Mouse (Mus musculus) layer of hippocampus, adult 8-10 months (tissue): Measurements from ENCODE around the gene Ncoa1. TPM values are rescaled to one million over a fixed set of nuclear protein-coding genes. Genes with fewer than 3 reads are reported as not detected.
"Not testable (repeated sequence)": the region's sequence is repeated elsewhere in the genome, so short reads cannot be mapped to it uniquely, and the experiment has no call there.

ENCODE experiments used
- DNase-seq, 2 experiments: peaks; one replicate each; pipeline ENCODE4 v3.0.0; 2022; ENCODE audit warnings: low spot score in 2 of 2
- total RNA-seq, 4 experiments: library from RNA; stranded (reverse); gene quantifications; 2 replicates each; pipeline ENCODE4 v1.2.4; 2022

Gene Ncoa1
- total RNA-seq, 4 experiments from 2014 or later: 116 to 149 (median 137) TPM

DNA sequence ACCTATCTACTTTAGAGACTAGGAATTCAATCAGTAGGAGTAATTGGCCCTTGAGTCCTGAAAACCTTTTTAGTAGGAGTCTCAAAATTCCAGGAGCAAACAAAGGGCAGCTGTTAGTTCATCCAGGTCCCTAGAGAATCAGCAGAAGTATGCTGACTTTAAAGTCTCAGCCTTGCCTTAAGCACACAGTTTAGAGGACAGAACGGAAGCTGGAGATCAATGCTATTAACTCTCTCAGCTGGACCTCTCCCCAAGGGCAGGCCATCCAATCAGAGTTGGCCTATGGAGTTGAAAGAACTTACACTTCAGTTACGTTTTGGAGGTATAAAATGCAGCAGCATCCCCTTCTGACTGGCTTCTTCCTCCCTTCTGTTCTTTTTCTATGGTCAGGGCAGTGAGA lies 154.8 kb downstream of the Ncoa1 start:
- no peak for DNase-seq

DNA sequence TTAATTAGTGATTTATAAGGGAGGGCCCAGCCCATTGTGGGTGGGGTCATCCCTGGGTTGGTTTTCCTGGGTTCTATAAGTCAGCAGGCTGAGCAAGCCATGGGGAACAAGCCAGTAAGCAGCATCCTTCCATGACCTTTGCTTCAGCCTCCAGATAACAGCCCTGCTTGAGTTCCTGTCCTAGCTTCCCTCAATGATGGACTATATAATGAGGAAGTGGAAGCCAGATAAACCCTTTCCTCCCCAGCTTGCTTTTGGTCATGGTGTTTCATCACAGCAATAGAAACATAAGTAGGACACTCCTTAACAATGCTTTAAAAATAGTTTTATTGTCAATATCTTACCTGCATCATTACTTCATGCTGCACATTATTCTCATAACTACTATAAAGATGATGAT lies 163.2 kb downstream of the Ncoa1 start:
- DNase-seq: no peak

DNA sequence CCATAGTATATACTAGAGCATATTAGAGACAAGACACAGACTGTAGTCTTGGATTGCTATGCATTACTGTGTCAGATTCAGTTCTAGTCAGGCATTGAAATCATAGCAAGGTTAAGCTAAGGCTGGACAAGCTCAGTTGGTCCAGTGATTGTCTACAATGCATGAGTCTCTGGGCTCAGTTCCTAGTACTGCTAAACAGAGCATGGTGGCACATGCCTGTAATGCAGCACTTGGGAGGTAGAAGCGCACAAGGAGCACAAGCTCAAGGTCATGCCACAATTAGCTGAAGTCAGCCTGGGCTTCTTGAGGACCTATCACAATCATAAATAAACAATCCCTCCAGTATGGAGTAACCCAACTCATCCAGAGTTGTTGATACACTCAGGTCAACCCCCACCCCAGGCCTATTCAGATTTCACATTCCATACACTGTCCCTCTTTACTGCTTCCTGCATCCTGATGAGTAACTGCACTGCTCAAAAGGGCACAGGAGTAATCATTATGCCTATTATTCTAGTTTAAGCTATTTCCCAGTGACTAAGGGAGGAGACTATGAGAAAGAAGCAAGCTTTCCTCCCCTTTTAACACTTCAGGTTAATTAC lies 170.2 kb downstream of the Ncoa1 start:
- DNase-seq: no peak

DNA sequence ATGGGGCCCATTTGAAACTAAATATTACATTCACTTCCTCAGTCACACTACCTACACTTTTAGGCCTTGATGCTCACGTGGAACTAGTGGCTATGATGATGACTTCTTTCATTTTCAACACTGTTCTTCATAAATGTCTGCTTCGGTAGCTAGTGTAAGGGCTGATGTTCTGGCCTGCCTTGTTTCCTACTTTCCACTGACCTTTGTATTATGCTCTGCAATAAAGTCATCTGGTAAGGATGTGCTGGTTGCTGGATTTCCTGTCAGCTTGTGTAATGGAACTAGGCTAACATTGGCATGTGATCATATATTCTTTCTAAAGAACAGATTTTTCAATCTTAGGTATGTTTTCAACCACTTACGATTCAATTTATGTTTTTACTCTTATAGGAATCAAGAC lies 177.7 kb downstream of the Ncoa1 start:
- no peak for DNase-seq

DNA sequence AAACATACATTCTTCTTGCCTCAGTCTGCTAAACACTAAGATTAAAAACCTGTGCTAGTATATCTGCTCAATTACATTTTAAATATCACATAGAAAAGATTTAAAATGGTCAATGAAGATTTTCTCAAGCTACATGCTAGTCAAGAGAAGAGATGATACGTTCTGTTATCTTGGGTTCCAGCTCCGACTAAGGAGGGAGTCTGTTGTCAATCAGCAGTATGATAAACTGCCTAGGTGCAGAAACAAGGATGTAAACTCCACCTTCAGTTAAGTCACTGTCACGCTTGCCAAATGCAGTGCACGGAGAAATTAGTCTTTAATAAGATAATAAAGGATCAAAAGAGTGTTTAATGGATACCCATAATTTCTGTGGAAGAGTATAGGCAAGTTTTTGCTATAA lies 178.4 kb downstream of the Ncoa1 start:
- DNase-seq: no peak

DNA sequence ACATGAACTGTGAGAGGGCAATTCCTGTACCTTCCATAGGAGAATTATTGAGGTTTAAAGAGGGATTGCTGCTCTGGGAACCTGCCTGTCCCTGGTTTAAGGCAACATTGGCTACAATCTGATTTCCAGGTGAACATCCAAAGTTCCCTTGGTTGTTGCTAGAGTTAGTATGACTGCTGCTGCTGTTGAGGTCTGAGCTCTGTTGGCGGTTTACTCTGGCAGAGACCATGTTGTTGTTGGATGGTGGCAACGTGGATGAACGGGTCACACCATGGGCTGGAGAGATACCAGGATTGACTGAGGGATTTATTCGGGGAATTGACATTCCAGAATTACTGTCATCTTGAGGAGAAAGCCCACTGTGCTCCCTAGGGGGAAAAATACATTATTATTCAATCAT lies 181.1 kb downstream of the Ncoa1 start:
- no peak for DNase-seq

DNA sequence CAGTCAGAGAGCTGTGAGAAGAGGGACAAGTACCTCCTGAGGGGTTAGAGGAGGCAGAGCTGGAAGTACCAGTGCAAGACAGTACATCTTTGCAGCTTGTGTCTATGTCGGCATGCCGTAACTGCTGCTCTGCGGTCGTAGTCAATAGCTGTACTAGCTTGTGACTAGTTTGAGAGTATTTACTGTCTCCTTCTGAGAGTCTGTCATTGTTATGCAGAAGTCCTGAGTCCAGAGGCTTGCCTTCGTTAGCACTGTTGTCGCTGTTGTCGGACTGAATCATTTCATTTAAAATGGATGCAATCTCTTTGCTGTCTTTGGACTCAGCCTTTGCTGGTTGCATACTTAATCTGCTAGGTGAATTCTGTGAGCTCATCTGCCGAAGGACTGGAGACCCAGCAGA lies 181.7 kb downstream of the Ncoa1 start:
- DNase-seq: no peak

DNA sequence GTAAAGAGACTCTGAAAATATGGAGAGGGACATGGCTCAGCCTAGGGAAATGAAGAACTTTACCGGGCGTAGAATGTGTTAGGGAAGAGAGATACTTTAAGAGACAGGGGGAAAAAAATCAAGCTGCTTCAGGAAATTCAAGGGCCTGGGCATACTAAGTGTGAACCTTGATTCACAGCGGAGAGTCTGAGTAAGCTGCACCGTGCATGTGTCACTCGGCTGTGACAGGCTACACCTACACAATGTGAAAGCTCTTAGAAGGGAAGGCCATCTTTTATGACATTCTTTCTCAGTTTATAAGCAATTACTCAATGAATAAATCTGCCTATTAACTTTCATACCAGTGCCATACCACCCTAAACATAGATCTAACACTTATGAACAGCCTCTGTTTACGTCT lies 183.2 kb downstream of the Ncoa1 start:
- no peak for DNase-seq

DNA sequence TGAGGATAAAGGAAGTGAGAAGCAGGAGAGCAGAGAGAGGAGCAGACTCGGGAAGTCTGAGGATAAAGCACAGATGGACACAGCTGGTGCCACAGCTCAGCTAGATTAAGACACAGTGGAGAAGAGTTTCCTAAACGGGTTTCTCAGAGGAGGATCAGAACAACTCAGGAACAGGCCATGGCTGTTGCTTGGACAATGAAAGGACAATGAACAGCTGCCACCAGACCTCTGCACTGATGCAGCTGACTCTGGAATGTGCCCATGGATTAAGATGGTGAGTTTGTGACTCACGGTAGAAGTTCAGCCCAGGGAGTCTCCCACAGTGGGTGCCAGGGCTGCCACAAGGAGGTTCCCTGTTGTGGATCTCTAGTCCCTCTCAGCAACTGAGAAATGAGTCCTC lies 191.8 kb downstream of the Ncoa1 start:
- no peak for DNase-seq

DNA sequence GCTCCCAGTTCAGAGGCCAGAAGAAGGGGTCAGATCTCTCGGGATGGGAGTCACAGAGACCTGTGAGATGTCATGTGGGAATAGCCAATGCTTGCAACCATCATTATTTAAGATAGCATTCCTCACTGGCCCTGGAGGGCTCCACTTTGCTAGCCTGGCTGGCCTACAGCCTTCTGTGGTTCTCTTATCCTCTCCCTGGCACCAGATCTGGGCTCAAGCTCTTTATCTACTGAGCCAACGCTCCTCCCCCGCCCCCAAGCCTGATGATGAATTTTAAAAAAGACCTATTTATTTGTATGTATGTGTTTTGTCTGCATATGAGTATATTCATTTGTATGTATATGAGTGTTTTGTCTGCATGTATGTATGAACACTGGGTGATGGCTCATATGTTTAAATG lies 197.1 kb downstream of the Ncoa1 start:
- DNase-seq: no peak

DNA sequence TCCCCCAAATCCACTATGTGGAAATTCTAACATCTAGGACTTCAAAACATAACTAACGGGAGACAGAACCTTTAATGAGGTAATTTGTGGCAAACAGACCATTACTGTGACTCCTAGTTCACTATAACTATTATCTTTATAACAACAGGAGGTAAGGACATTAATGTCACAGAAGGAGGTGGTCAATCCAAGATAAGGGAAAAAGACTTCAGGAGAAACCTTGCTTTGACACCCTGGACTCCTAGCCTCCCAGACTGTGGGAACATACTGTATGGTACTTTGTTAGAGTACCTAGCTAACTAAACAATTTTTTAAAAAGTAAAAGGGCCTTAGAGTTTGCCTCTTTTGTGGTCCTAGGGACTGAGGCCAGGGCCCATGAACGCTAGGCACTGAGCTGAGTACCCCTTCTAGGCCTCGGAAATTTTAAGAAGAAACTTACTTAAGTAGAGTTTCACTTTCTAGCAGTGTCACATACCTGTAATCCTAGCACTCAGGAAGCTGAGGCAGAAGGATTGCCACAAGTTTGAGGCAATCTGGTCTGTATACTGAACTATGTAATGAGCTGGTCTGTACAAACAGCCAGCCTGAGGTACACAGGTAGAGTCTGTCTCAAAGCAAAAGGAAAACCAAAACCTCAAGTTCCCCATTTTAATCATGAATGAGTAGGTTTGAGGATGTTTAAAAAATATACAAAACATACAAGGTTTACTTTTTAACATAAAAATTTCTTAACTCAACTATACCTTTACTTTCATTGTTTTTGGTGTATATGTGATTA lies 197.8 kb downstream of the Ncoa1 start:
- no peak for DNase-seq

DNA sequence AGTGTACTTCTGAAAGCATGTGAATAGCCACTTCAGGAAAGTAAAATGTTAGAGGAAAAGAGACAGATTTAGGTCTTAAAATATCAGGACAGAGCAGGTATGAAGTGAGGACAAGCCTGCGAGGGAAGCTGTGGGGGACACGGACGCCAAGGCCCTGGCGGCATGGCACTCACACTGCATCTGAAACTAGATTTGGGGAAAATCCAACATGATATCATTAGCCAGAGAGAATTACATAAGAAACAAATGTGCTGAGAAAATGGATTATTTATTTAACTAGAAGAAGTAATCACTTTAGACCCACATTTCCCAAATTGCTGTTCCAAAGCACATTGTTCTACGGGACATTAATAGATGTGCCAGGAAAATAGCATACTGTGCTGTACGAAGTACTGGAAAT lies 205.9 kb downstream of the Ncoa1 start:
- DNase-seq: no peak

DNA sequence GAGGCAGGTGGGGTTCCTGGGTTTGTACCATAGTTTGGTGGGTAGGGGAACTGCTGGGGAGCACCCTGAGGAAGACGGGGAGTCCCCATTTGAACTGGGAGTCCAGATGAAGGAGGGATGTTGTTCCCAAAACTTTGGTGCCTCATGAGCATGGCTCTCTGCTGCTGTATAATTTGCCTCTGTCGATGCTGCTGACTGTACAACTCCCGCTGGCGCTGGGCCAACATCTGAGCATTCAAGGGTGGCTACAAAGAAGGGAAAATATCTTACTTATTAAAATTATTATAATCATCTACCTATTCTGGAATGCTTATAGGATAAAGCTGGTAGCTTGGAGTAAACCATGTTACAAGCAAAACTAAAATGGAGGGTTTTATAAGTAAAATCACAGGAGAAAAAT lies 209.2 kb downstream of the Ncoa1 start:
- no peak for DNase-seq

DNA sequence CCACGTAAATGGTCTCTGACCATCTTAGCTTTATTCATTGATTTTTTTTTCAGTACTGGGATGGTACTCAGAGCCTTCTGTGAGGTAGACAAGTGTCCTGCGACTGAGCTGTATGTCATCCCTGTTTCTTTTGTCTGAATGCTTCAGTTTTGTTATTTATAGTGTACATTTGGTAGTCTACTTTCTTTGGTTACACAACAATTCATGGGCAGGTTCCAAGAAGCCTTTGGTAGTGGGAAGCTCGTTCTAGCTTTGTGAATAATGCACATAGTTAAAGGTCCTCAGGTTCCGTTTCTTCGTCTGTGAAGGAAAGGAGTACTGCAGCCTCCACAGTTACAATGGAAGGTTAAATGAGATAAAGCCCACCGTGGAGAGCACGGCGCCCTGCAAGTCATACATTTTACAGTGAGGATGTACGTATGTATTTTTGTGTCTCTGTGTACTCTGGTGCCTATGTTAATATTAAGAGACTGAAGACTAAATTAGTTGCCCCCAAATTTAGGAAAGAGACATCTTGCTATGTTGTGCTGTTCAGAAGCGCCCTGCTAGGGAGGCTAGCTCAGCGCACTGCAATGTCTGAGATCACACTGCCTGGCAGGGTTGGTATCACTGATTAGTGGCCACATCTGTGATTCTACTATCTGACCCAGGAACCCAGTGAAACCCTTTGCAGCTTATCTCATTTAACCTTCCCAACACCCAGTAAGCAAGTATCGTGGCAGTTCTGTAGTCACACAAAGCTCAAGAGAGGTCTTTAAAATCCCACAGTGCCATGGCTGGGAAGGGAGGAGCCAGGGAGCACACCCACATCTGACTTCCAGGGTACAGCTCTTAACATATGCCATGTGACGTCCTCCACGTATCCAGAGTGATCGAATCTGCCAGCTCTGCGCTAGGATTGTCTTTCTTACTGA lies 224.0 kb downstream of the Ncoa1 start:
- DNase-seq: no peak

DNA sequence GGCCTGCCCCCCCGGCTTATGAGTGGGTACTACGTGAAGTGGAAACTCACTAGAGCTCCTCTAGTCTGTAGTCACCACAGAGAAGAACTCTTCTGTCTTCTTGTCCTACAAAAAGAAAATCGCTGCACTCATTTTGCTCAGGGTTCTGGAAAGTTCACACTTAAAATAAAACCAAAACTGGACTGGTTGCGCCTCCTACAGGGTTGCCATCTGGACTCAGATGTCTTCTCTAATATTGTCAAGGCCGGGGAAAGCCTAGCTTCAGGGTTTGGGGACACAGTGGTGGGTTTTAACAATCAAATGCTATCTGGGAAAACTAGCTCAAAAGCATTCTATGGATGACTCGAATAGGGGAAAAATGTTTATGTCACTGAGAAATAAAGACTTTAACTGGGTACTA lies 227.2 kb downstream of the Ncoa1 start:
- no peak for DNase-seq

DNA sequence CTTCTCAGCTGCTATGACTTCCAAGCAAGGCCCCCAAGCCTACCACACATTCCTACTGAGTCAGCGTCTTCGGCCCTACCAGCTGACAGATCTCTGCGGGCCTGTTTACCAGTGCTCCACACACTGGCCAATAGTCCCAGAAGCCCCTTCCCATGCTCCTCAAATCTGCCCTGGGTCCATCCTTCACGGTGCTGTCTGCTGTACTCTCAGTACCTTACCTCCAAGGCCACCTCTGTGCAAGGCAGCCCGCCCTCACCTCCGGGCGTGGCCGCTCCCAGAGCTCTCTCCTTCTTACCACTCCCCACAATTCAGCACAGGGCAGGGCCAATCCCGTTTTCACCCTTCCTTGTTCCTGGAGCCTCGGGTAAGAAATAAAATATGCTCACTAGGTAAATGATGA lies 231.2 kb downstream of the Ncoa1 start:
- DNase-seq: no peak

DNA sequence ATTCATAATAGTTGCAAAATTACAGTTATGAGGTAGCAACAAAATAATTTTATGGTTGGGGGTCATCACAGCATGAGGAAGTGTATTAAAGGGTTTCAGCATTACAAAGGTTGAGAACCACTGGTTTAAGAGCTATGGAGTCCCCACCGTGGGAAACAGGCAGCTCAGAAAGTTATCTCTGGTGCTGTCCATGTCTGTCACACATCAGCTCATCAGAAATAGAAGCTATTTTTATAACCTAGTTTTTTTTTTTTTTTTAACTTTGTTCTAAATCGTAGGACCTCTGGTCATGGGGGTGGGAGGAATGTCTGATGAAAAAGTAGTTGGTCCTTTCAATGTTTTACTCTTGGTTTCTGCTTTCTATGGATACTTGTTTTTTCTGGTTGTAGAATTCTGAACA lies 233.2 kb downstream of the Ncoa1 start:
- DNase-seq: no peak

DNA sequence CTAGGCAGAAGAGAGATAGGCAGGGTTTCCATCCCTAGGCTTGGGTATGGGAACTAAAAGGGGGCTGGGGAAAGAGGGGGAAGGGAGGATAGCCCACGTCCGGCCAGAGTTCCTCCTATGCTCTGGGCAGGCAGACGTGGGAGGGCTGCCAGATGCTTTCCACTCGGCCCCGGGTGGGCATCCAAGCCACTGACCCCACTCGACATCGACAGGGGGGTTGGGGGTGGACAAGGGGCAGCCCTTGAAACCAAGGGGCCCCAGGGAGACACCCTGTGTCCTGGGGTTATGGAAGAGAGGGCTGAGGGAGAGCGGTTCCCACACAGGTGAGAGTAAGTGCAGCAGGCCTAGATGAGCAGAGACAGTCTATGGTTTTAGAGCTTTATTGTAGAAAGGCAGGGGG lies 236.7 kb downstream of the Ncoa1 start:
- DNase-seq: not testable (repeated sequence)

DNA sequence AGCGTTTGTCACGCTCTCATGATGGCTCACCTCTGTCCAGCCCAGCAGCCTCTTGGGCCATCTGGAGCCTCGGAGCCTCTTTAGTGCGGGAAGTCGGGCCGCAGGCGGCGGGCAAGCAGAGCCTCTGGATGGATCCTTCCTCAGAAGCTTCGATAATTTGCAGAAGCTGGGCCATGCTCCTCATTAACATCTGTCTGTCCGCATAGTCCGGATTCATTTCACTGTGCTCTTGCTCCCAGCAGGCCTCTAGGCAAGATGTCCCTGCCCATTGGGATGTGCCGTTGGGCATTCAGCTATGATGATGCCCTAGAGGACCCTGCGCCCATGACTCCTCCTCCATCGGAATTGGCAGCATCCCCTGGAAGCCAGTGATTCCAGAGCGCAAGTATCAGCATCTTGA lies 239.5 kb downstream of the Ncoa1 start:
- DNase-seq: no peak

DNA sequence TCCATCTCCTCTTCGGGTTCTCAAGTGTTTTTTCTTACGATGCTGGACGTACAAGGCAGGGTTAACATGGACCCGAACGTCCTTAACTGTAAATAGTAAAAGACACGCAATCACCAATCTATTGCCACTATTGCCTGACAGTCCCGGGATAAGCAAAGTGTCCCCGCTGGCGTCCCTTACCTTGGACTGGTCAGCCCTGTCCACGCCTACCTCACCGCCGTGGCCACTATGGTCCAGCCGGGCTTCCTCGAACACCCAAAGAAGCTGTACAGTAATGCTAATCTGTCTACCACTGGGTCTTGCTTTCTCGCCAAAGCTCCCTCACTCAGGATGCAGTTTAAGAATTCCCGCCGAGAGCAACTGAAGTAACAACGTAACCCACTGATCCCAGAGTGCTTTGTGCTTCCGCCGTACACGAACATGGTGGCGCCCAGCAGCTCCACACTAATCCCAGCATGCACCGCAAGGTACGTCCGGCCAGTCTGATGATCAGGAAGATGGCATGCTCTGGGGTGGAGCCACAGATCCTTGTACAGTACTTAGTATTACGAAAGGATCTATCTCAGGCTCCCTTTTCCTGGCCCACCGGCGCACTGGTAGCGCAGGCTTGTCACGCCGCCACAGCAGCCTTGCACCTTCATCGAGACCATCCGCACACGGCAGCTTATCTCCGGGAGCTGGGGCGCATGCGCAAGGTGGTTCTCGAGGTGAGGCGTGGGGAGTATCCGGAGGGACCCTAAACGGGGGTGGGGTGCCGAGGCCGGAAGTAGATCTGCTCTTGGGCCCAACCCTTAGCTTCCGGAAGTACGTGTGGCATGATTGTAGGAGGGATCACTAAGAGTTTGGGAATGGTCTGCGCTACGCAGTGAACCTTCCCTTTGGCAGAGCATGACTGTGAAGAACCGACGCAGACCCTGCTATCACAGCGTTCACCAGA lies 243.1 kb downstream of the Ncoa1 start, which contains the start of the genes Ptrhd1 and Cenpo:
Gene Ptrhd1, plus strand, starts transcription at position 456 of the 937 bp plus-strand sequence.
Gene Cenpo, minus strand, starts transcription at position 723 of the 937 bp plus-strand sequence.
- peak; percentile 96 to 98 for DNase-seq

DNA sequence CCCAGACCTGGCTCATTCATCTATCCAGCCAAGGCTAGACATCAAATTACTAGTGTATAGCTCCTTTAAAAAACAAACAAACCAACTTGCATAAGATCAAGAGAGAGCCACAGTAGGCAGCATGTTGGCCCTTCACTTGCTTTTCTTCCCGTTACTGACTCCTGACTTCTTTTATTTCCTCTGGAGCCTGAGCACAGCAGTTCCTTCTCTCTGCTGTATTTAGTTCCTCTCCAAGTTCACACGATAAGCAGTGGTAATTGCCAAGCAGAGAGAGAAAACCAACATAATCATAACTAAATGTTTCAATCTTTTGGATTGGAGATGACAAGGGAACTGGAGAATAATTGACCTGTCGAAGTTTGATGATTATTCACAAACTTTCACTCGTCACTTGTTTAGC lies 244.2 kb downstream of the Ncoa1 start:
- no peak for DNase-seq
